Mouse (Mus musculus): ENCODE measurements at regions not wholly inside any gene's neighbourhood (a gene's known extent, or its start where the extent isn't known, plus 50 kb on each side); places are given as distances from the start of the nearest gene placed in this dataset.

DNA sequence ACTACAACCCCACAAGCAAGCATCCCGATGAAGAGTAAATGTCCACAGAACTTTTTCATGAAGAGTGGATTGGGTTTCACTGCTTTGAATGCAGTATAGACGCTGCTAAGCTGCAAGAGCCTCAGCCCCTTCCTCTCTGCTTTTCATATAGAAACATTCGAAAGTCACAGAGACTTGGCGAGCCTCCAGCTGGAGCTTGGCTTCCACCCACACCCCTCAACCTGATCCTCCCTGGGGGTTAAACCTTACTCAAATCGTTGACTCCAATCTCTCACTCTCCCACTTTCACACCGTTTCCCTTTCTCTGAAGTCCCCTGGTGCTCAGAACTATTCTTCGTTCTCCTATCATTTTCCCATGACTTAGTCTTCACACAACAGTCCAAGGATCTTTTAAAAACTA, 437.0 kb upstream of the Fam160b2 start:
- TF ChIP-seq CTCF (IDR thresholded peaks at IDR 0.05; ENCODE audit: insufficient read depth, low read length) (no peak), POLR2A (IDR thresholded peaks at IDR 0.05; ENCODE audit: borderline replicate concordance, extremely low read depth, low read depth, low read length) (no peak)
